Mouse (Mus musculus) forebrain, embryonic 11.5 days (tissue): ENCODE data around the gene Gm11238. TPM values are rescaled to one million over a fixed set of nuclear protein-coding genes. Genes with fewer than 3 reads are reported as not detected.
"Not testable (repeated sequence)": the region's sequence is repeated elsewhere in the genome, so short reads cannot be mapped to it uniquely, and the experiment has no call there.

Experiments used
- ATAC-seq: fragments of 200-750 bp; cut with Nextera tagmentation; replicated peaks from 2 replicates; pipeline ENCODE4 v1.8.0; 2017; ENCODE audit warnings: moderate TSS enrichment; ENCODE audit not compliant: low FRiP score
- DNase-seq: peaks from one replicate; pipeline ENCODE4 v3.0.0-alpha.2; 2017; ENCODE audit warnings: low spot score
- H3K27ac ChIP-seq: fragments of 300-500 bp; sonication (generic); 2 replicates; pipeline ENCODE4 v1.5.1; 2014; ENCODE audit warnings: low read depth, low read length
- H3K27me3 ChIP-seq: fragments of 300-500 bp; sonication (generic); 2 replicates; pipeline ENCODE4 v1.6.1; 2014; ENCODE audit warnings: mild to moderate bottlenecking, low read length, mixed read lengths; ENCODE audit not compliant: control insufficient read depth, insufficient read depth
- H3K36me3 ChIP-seq: fragments of 300-500 bp; sonication (generic); 2 replicates; pipeline ENCODE4 v1.6.1; 2014; ENCODE audit warnings: mild to moderate bottlenecking, low read length, moderate library complexity, mixed read lengths; ENCODE audit not compliant: control insufficient read depth, insufficient read depth
- H3K4me1 ChIP-seq: fragments of 300-500 bp; sonication (generic); replicated peaks from 2 replicates; pipeline ENCODE4 v1.6.1; 2014; ENCODE audit warnings: low read length, mixed read lengths; ENCODE audit not compliant: control insufficient read depth, insufficient read depth
- H3K4me2 ChIP-seq: fragments of 300-500 bp; sonication (generic); 2 replicates; pipeline ENCODE4 v1.6.1; 2014; ENCODE audit warnings: low read depth, mild to moderate bottlenecking, low read length, moderate library complexity, mixed read lengths; ENCODE audit not compliant: severe bottlenecking
- H3K4me3 ChIP-seq: fragments of 300-500 bp; sonication (generic); 2 replicates; pipeline ENCODE4 v1.5.1; 2014; ENCODE audit warnings: low read depth, low read length
- H3K9ac ChIP-seq: fragments of 300-500 bp; sonication (generic); 2 replicates; pipeline ENCODE4 v1.6.1; 2014; ENCODE audit warnings: low read length
- H3K9me3 ChIP-seq: fragments of 300-500 bp; sonication (generic); 2 replicates; pipeline ENCODE4 v1.6.1; 2016; ENCODE audit warnings: low read length, mixed read lengths; ENCODE audit not compliant: control insufficient read depth
- WGBS: fragments of 180-500 bp; shearing (Covaris S2); extraction: QIAGEN DNeasy Blood & Tissue Kit; methylation state at CpG from one replicate; pipeline ENCODE4 v1.1.7; 2014; 5-methylcytosine and 5-hydroxymethylcytosine counted together
- polyA plus RNA-seq: library from polyadenylated mRNA; unstranded; fragments of >200 nt; fragmentation: Nextera tagmentation; extraction: Ambion mirVana; gene quantifications from 2 replicates; pipeline ENCODE4 v1.2.1, GENCODE M21; 2014

Gene Gm11238
- not detected in 2 replicates for polyA plus RNA-seq

DNA sequence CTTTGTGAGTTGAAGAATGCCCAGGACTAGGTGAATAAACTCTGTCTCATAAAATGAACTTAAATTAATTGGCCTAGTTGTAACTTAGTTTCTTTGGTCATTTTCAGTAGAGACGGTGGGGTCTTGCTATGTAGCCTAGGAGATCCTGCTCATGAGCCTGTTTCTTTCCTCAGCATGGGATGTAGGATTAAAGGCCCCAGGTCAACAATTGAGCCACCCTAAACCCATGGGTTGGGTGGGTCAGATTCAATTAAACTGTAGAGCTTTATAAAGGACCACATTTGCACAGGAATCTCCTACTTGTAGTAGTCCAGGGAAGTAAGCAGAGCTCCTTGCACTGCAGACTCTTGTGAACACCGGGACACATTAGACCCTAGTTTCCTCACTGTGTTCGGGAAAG, at the start of gene Gm11238:
Gene Gm11238 (plus strand): TSS at position 301 of the 400 bp plus-strand sequence.
- not testable (repeated sequence) for ATAC-seq, H3K4me2 ChIP-seq, H3K4me1 ChIP-seq, H3K9ac ChIP-seq, H3K4me3 ChIP-seq, H3K36me3 ChIP-seq, H3K27me3 ChIP-seq, H3K27ac ChIP-seq, H3K9me3 ChIP-seq, DNase-seq
- no CpG with 5 or more reads among the region's 3 CpGs for whole genome bisulfite sequencing

DNA sequence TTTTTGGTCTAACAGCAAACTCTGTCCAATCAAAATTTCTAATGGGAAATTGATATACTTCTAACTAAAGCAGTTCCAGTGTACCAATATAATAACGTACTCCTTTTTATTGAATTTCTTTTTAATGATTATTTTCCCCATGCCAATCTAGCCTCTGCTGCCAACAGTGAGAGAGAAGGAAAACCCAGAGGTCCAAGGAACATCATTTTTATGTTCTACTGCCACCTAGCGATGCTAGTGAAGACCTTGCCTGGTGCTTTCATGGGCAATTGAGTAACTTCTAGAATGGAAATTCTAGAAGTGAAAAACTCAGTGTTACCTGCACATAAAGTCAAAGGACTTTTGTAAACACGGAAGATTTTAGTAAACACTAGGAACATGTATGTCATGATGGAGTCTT, 8.4 kb upstream of the Gm11238 start:
- Histone ChIP-seq H3K4me3 (no peak overlapping the region), H3K4me2 (no peak overlapping the region), H3K27ac (no peak overlapping the region), H3K36me3 (no peaks in the 10 kb centered on the region), H3K4me1 (no peaks in the 10 kb centered on the region), H3K27me3 (no peaks in the 10 kb centered on the region), H3K9ac (no peak overlapping the region), H3K9me3 (no peaks in the 10 kb centered on the region)
- no peak for DNase-seq
- WGBS = 8% methylated on average over 3 of the region's 3 CpGs
- peak; percentile 87 for ATAC-seq

DNA sequence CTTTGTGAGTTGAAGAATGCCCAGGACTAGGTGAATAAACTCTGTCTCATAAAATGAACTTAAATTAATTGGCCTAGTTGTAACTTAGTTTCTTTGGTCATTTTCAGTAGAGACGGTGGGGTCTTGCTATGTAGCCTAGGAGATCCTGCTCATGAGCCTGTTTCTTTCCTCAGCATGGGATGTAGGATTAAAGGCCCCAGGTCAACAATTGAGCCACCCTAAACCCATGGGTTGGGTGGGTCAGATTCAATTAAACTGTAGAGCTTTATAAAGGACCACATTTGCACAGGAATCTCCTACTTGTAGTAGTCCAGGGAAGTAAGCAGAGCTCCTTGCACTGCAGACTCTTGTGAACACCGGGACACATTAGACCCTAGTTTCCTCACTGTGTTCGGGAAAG, 15.0 kb downstream of the Gm11238 start, which contains the start of gene Gm11237:
Gene Gm11237 (plus strand): TSS at position 301 of the 400 bp plus-strand sequence.
- not testable (repeated sequence) for DNase-seq, ATAC-seq
- no CpG with 5 or more reads among the region's 3 CpGs for WGBS

DNA sequence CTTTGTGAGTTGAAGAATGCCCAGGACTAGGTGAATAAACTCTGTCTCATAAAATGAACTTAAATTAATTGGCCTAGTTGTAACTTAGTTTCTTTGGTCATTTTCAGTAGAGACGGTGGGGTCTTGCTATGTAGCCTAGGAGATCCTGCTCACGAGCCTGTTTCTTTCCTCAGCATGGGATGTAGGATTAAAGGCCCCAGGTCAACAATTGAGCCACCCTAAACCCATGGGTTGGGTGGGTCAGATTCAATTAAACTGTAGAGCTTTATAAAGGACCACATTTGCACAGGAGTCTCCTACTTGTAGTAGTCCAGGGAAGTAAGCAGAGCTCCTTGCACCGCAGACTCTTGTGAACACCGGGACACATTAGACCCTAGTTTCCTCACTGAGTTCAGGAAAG, 30.1 kb downstream of the Gm11238 start, which contains the start of gene Gm11236:
Gene Gm11236 (plus strand): TSS at position 301 of the 400 bp plus-strand sequence.
- ATAC-seq, H3K9me3 ChIP-seq: not testable (repeated sequence)
- WGBS = no CpG with 5 or more reads among the region's 4 CpGs

More for the DNA sequence above, 15.0 kb downstream of the Gm11238 start, which contains the start of gene Gm11237:
- H3K27me3 ChIP-seq, H3K9me3 ChIP-seq, H3K36me3 ChIP-seq, H3K4me2 ChIP-seq, H3K27ac ChIP-seq, H3K4me1 ChIP-seq, H3K9ac ChIP-seq, H3K4me3 ChIP-seq: not testable (repeated sequence)

DNA sequence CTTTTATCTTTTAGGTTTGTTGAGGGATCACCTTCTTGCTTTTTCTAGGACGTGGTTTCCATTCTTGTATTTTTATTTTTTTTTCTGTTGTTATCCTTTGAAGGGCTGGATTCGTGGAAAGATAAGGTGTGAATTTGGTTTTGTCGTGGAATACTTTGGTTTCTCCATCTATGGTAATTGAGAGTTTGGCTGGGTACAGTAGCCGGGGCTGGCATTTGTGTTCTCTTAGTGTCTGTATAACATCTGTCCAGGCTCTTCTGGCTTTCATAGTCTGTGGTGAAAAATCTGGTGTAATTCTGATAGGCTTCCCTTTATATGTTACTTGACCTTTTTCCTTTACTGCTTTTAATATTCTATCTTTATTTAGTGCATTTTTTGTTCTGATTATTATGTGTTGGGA, 54.2 kb downstream of the Gm11238 start:
- not testable (repeated sequence) for H3K27me3 ChIP-seq, H3K36me3 ChIP-seq, H3K4me3 ChIP-seq, H3K9ac ChIP-seq, DNase-seq, H3K4me1 ChIP-seq, H3K4me2 ChIP-seq, H3K9me3 ChIP-seq, ATAC-seq, H3K27ac ChIP-seq
- WGBS = 79% methylated on average over 4 of the region's 4 CpGs

More for the DNA sequence above, 30.1 kb downstream of the Gm11238 start, which contains the start of gene Gm11236:
- H3K4me2 ChIP-seq, H3K27me3 ChIP-seq, DNase-seq, H3K27ac ChIP-seq, H3K9ac ChIP-seq, H3K4me3 ChIP-seq, H3K4me1 ChIP-seq, H3K36me3 ChIP-seq: not testable (repeated sequence)

DNA sequence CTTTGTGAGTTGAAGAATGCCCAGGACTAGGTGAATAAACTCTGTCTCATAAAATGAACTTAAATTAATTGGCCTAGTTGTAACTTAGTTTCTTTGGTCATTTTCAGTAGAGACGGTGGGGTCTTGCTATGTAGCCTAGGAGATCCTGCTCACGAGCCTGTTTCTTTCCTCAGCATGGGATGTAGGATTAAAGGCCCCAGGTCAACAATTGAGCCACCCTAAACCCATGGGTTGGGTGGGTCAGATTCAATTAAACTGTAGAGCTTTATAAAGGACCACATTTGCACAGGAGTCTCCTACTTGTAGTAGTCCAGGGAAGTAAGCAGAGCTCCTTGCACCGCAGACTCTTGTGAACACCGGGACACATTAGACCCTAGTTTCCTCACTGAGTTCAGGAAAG, 60.4 kb downstream of the Gm11238 start, which contains the start of gene Gm11239:
Gene Gm11239 (plus strand): TSS at position 301 of the 400 bp plus-strand sequence.
- H3K27ac ChIP-seq, ATAC-seq, H3K36me3 ChIP-seq, H3K9ac ChIP-seq, H3K4me1 ChIP-seq, H3K4me2 ChIP-seq, H3K4me3 ChIP-seq, H3K27me3 ChIP-seq, H3K9me3 ChIP-seq, DNase-seq: not testable (repeated sequence)
- no CpG with 5 or more reads among the region's 4 CpGs for WGBS

DNA sequence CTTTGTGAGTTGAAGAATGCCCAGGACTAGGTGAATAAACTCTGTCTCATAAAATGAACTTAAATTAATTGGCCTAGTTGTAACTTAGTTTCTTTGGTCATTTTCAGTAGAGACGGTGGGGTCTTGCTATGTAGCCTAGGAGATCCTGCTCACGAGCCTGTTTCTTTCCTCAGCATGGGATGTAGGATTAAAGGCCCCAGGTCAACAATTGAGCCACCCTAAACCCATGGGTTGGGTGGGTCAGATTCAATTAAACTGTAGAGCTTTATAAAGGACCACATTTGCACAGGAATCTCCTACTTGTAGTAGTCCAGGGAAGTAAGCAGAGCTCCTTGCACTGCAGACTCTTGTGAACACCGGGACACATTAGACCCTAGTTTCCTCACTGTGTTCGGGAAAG, 75.5 kb downstream of the Gm11238 start, which contains the start of gene Gm428:
Gene Gm428 (plus strand): TSS at position 301 of the 400 bp plus-strand sequence.
- not testable (repeated sequence) for DNase-seq, H3K9ac ChIP-seq, H3K4me2 ChIP-seq, H3K36me3 ChIP-seq, H3K9me3 ChIP-seq, H3K27ac ChIP-seq, H3K4me3 ChIP-seq, H3K27me3 ChIP-seq, H3K4me1 ChIP-seq, ATAC-seq
- no CpG with 5 or more reads among the region's 4 CpGs for WGBS
